Mouse (Mus musculus) spleen, adult 2 months (tissue): ENCODE data around the gene Gm11172. TPM values are rescaled to one million over a fixed set of nuclear protein-coding genes. Genes with fewer than 3 reads are reported as not detected.
"Not testable (repeated sequence)": the region's sequence is repeated elsewhere in the genome, so short reads cannot be mapped to it uniquely, and the experiment has no call there.

Experiments used
- DNase-seq, 2 experiments: peaks; one replicate each; pipeline versions ENCODE4 v3.0.0 to v3.0.0-alpha.2; 2012 to 2021; ENCODE audit warnings: low spot score in 2 of 2, low read depth in 1 of 2
- H3K27ac ChIP-seq: fragments of 200-500 bp; 2 replicates; pipeline ENCODE4 v1.5.1; 2012; ENCODE audit warnings: low read length, inconsistent platforms; ENCODE audit not compliant: insufficient read depth
- H3K27me3 ChIP-seq: fragments of 200-500 bp; 2 replicates; pipeline ENCODE4 v1.6.1; 2012; ENCODE audit warnings: mild to moderate bottlenecking, moderate library complexity, low read length, inconsistent platforms; ENCODE audit not compliant: control insufficient read depth, insufficient read depth
- H3K36me3 ChIP-seq: fragments of 200-500 bp; 2 replicates; pipeline ENCODE4 v1.6.1; 2012; ENCODE audit warnings: mild to moderate bottlenecking, low read length, inconsistent platforms; ENCODE audit not compliant: control insufficient read depth, insufficient read depth
- H3K4me1 ChIP-seq: fragments of 200-500 bp; 2 replicates; pipeline ENCODE4 v1.6.1; 2011; ENCODE audit warnings: inconsistent platforms; ENCODE audit not compliant: control insufficient read depth, insufficient read depth, insufficient read length
- H3K4me3 ChIP-seq: fragments of 200-500 bp; 2 replicates; pipeline ENCODE4 v1.5.1; 2011; ENCODE audit warnings: mild to moderate bottlenecking, inconsistent platforms; ENCODE audit not compliant: insufficient read depth, insufficient read length; ENCODE audit errors: extremely low read depth
- CTCF ChIP-seq: fragments of 200-500 bp; IDR thresholded peaks from 2 replicates; pipeline ENCODE4 v1.5.1; 2011; ENCODE audit warnings: mild to moderate bottlenecking, inconsistent platforms; ENCODE audit not compliant: insufficient read depth, insufficient read length, insufficient replicate concordance; ENCODE audit errors: extremely low read depth
- POLR2A ChIP-seq: fragments of 200-500 bp; IDR thresholded peaks from 2 replicates; pipeline ENCODE4 v1.6.1; 2011; ENCODE audit warnings: low read depth, low read length, inconsistent platforms
- WGBS: fragments of 180-500 bp; shearing (Covaris S2); methylation state at CpG from one replicate; pipeline ENCODE4 v1.1.7; 2018; 5-methylcytosine and 5-hydroxymethylcytosine counted together
- polyA plus RNA-seq: library from polyadenylated mRNA; depleted of rRNA; stranded (reverse); fragments of >200 nt; gene quantifications from 2 replicates; pipeline ENCODE4 v1.2.3, GENCODE M21; 2012; rRNA removed

Gene Gm11172
- polyA plus RNA-seq, 1 experiment, result not detected

DNA sequence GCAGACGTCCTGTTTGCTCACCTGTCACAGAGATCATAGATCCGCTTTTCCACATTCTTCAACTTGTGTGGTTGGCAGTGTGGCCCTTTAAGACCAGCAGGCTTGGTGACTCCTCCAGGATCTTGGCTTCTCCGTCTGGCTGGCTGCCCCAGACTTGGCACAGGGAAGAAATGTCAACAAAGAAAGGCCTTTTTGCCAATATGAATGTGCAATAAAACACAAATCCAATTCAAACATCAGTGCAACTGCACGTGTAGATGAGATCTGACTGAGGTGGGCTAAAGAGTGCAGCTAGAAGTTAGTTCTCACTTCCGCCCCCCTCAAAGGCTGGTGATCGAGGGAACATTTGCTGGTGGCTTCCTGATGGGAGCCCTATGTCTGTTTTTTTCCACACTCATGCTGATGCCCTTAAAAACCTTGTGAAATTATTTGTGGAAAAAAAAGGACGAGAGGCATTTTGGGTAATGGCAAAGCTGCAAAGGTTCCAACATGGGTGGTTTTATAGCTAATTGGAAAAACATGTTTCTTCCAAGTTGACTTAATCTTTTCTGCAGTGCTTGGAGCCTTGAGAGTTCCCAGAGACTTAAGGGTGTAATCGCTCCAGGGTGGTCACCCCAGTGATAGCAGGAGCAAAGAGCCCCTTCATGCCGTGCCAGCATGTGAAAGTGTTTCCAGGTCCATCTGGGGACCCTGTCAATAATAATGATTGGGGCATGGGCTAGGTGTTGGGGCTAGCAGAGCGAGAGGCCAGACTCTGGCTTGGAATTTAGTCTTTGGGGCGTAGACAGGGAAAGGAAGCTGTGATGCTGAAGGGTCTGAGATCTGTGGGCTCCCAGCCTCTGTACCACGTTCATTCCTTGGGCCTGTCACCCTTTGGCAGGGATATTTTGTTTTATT, 37.5 kb downstream of the Gm11172 start:
- Histone ChIP-seq H3K27me3 (no peaks in the 10 kb centered on the region), H3K4me3 (no peak overlapping the region), H3K27ac (no peak overlapping the region), H3K36me3 (no peaks in the 10 kb centered on the region), H3K4me1 (peaks cover 3% of the 10 kb centered on the region; the same call in 1 of the 2 replicates)
- TF ChIP-seq CTCF (no peak), POLR2A (no peak)
- DNase-seq, result no peak
- 78% methylated on average over 12 of the region's 12 CpGs for WGBS

DNA sequence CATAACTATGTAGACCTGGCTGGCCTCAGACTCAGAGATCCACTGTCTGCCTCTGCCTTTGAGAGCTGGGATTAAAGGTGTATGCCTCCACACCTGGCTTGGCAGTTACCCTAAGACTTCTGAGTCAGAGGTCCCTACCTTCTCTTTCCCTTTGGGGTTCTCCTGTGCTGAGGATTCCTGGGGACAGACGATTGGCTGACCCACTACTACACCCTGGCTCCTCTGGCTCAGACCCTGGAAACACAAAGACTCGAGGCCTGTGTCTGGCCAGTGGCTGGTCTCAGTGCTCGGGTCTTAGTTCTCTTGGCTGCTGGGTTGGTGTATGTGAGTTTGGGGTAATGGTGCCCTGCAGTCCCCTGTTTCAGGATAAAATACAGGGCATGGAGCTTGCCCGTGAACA, 38.2 kb downstream of the Gm11172 start:
- TF ChIP-seq CTCF (no peak), POLR2A (no peak)
- H3K4me1 ChIP-seq, result peaks cover 3% of the 10 kb centered on the region; the same call in 1 of the 2 replicates
- 88% methylated on average over 4 of the region's 4 CpGs for WGBS

DNA sequence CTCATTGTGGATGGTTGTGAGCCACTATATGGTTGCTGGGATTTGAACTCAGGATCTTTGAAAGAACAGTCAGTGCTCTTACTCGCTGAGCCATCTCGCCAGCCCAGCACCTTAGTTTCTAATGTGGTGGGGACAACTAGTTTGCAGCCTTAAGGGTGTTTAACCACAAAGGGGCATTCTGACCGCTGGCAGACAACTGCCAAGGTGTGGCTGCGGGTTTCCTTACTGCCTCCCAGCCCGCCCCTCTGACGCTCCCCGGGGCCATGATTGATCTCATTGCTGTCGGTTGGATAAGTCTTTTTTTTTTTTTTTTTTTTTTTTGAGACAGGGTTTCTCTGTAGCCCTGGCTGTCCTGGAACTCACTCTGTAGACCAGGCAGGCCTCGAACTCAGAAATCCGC, 39.5 kb downstream of the Gm11172 start:
- H3K27ac ChIP-seq, DNase-seq, H3K4me1 ChIP-seq, H3K4me3 ChIP-seq, H3K27me3 ChIP-seq, H3K36me3 ChIP-seq: not testable (repeated sequence)
- WGBS, result 61% methylated on average over 10 of the region's 10 CpGs

More for the DNA sequence above, 38.2 kb downstream of the Gm11172 start:
- H3K27me3 ChIP-seq, result no peaks in the 10 kb centered on the region
- H3K27ac ChIP-seq, result no peak overlapping the region
- H3K4me3 ChIP-seq, result no peak overlapping the region
- H3K36me3 ChIP-seq, result no peaks in the 10 kb centered on the region
- no peak for DNase-seq

DNA sequence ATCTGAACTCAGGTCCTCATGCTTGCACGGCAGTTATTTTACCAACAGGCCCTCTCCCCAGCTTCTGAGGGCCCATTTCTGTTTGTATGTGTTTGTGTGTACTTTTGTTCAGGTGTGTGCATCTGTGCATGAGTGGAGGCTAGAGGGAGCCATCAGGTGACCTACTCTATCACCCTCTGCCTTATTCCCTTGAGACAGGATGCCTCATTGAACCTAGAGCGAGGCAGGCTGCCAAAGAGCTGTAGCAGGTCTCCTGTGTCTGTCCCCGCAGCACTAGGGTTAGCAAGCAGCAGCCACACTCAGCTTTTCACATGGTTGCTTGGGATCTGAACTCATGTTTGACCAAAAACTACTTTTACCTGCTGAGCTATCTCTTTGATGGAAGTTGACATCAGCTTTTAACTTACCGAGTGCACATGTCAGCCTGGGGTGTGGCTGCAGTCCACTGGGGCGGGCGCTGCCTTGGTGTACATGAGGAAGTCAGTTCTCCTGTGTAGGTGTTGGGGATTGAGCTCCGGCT, 47.1 kb downstream of the Gm11172 start:
- no peaks in the 10 kb centered on the region for H3K27me3 ChIP-seq
- H3K4me3 ChIP-seq, result no peak overlapping the region
- TF ChIP-seq CTCF (no peak), POLR2A (no peak)
- H3K27ac ChIP-seq, result no peak overlapping the region
- DNase-seq, result peak in 1 of 2 experiments; percentile 49
- no peaks in the 10 kb centered on the region for H3K36me3 ChIP-seq
- H3K4me1 ChIP-seq, result peaks cover 10% of the 10 kb centered on the region; the same call in 1 of the 2 replicates
- WGBS, result 47% methylated on average over 7 of the region's 7 CpGs

DNA sequence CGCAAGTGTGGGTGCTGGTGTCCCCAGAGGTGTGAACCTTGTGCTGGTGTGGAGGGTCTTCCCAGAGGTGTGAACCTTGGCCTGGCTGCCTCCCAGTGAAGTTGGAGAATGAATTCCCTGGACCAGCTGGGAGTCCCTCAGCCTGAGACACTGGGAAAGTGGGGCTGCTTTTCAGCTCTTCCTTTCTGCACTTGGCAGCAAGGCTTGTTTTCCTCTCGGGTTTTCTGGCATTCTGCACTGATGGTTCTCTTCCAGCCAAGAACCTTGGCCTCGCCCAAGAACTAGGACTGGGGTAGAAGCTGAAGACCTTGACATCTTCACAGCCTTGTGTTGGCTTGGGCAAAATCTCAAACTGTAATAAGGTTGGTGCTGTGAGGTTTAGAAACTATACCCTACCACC, 48.7 kb downstream of the Gm11172 start:
- H3K27me3 ChIP-seq, result no peaks in the 10 kb centered on the region
- peaks cover 10% of the 10 kb centered on the region; the same call in 1 of the 2 replicates for H3K4me1 ChIP-seq
- DNase-seq, result no peak
- no peak overlapping the region for H3K4me3 ChIP-seq
- no peak overlapping the region for H3K27ac ChIP-seq
- H3K36me3 ChIP-seq, result no peaks in the 10 kb centered on the region
- 83% methylated on average over 3 of the region's 3 CpGs for WGBS
- TF ChIP-seq CTCF (no peak), POLR2A (no peak)

Other genes with a start within 250 kb of the Gm11172 start
- gene Socs1, start 27.4 kb upstream of the Gm11172 start, polyA plus RNA-seq, result 14.0 and 29.0 TPM in 2 replicates
- gene Tnp2, start 24.3 kb upstream of the Gm11172 start, polyA plus RNA-seq, result 0.35 TPM in 1 of 2 replicates, not detected in the other
- not detected in 2 replicates for gene Prm3, start 22.0 kb upstream of the Gm11172 start, polyA plus RNA-seq
- not detected in 2 replicates for gene Prm2, start 16.8 kb upstream of the Gm11172 start, polyA plus RNA-seq
- gene Prm1, start 7.1 kb upstream of the Gm11172 start, polyA plus RNA-seq, result 0.47 TPM in 1 of 2 replicates, not detected in the other
- 1.9 and 6.8 TPM in 2 replicates for gene Rmi2, start 22.1 kb downstream of the Gm11172 start, polyA plus RNA-seq
- 129 and 155 TPM in 2 replicates for gene Snn, start 248.0 kb downstream of the Gm11172 start, polyA plus RNA-seq